Mouse (Mus musculus) liver, postnatal 0 days (tissue): ENCODE results near the gene Spred2.
"Not testable (repeated sequence)": the region's sequence is repeated elsewhere in the genome, so short reads cannot be mapped to it uniquely, and the experiment has no call there.

ENCODE experiments used
- CTCF ChIP-seq: sonication (generic); IDR thresholded peaks from 2 replicates; pipeline ENCODE4 v1.5.1; 2016; ENCODE audit warnings: antibody characterized with exemption, low read depth
- EP300 ChIP-seq: IDR thresholded peaks from 2 replicates; pipeline ENCODE4 v1.6.1; 2016; ENCODE audit warnings: antibody characterized with exemption, low read depth, mild to moderate bottlenecking

GRCm38 (mm10) chr11:20064086-20064485, 139.9 kb downstream of the Spred2 start:
- TF ChIP-seq CTCF, EP300: not testable (repeated sequence)
